Mouse (Mus musculus) bone marrow, adult 2 months (tissue): ENCODE measurements at regions not wholly inside any gene's neighbourhood (a gene's known extent, or its start where the extent isn't known, plus 50 kb on each side); places are given as distances from the start of the nearest gene placed in this dataset.

ENCODE experiments used
- CTCF ChIP-seq: fragments of 200-500 bp; IDR thresholded peaks from 2 replicates; pipeline ENCODE4 v1.5.1; 2011; ENCODE audit warnings: low read length, control low read depth; ENCODE audit not compliant: control insufficient read depth, insufficient read depth
- POLR2A ChIP-seq: fragments of 200-500 bp; IDR thresholded peaks from 2 replicates; pipeline ENCODE4 v1.6.1; 2011; ENCODE audit warnings: low read depth, mild to moderate bottlenecking, control low read depth, low read length, borderline replicate concordance; ENCODE audit not compliant: control insufficient read depth

- TF ChIP-seq POLR2A = no peak
- no peak for TF ChIP-seq CTCF
Measured at GRCm38 (mm10) chr10:45873805-45874780, 296.5 kb downstream of the Hace1 start.
